Mouse (Mus musculus) lung, postnatal 4 days (tissue): Measurements from ENCODE around the gene Ppfibp1.

Experiments used
- DNase-seq, 2 experiments: peaks; one replicate each; pipeline ENCODE4 v3.0.0; 2021

Gene Ppfibp1

GRCm38 (mm10) chr6:146883426-146883825 lies 4.9 kb upstream of the Ppfibp1 start:
- no peak for DNase-seq

GRCm38 (mm10) chr6:146884171-146884570 lies 4.1 kb upstream of the Ppfibp1 start:
- no peak for DNase-seq

- DNase-seq: peak; percentile 38 to 67
These were observed 3.4 kb upstream of the Ppfibp1 start for GRCm38 (mm10) chr6:146884851-146885250.

GRCm38 (mm10) chr6:146888660-146889490 lies 588 bp downstream of the Ppfibp1 start:
- no peak for DNase-seq

- DNase-seq: no peak
These were observed 1.9 kb downstream of the Ppfibp1 start for GRCm38 (mm10) chr6:146890215-146890614.

- peak in 1 of 2 experiments; percentile 33 for DNase-seq
These were observed 2.3 kb downstream of the Ppfibp1 start for GRCm38 (mm10) chr6:146890633-146891032.

GRCm38 (mm10) chr6:146893890-146894289 lies 5.6 kb downstream of the Ppfibp1 start:
- DNase-seq: no peak

GRCm38 (mm10) chr6:146898709-146899108 lies 10.4 kb downstream of the Ppfibp1 start:
- no peak for DNase-seq

- no peak for DNase-seq
These were observed 11.4 kb downstream of the Ppfibp1 start for GRCm38 (mm10) chr6:146899647-146900046.

- DNase-seq: no peak
These were observed 13.6 kb downstream of the Ppfibp1 start for GRCm38 (mm10) chr6:146901929-146902328.

- DNase-seq: no peak
These were observed 15.3 kb downstream of the Ppfibp1 start for GRCm38 (mm10) chr6:146903632-146904031.

- DNase-seq: no peak
These were observed 16.4 kb downstream of the Ppfibp1 start for GRCm38 (mm10) chr6:146904707-146905106.

- DNase-seq: no peak
These were observed 17.9 kb downstream of the Ppfibp1 start for GRCm38 (mm10) chr6:146906000-146906786.

GRCm38 (mm10) chr6:146907061-146907794 lies 18.9 kb downstream of the Ppfibp1 start:
- no peak for DNase-seq

- no peak for DNase-seq
These were observed 19.5 kb downstream of the Ppfibp1 start for GRCm38 (mm10) chr6:146907795-146908190.

- DNase-seq: no peak
These were observed 20.5 kb downstream of the Ppfibp1 start for GRCm38 (mm10) chr6:146908801-146909200.

- no peak for DNase-seq
These were observed 21.6 kb downstream of the Ppfibp1 start for GRCm38 (mm10) chr6:146909725-146910489.

GRCm38 (mm10) chr6:146910801-146911200 lies 22.5 kb downstream of the Ppfibp1 start:
- DNase-seq: no peak

- peak in 1 of 2 experiments; percentile 47 for DNase-seq
These were observed 24.7 kb downstream of the Ppfibp1 start for GRCm38 (mm10) chr6:146912835-146913488.

- no peak for DNase-seq
These were observed 25.4 kb downstream of the Ppfibp1 start for GRCm38 (mm10) chr6:146913489-146914198.

GRCm38 (mm10) chr6:146915808-146916207 lies 27.5 kb downstream of the Ppfibp1 start:
- no peak for DNase-seq
